Mouse (Mus musculus) cerebellum, postnatal 25 days (tissue): ENCODE measurements around the gene Swsap1.

Experiments used
- DNase-seq, 2 experiments: peaks; one replicate each; pipeline ENCODE4 v3.0.0; 2021; ENCODE audit warnings: mixed read lengths in 2 of 2

Swsap1 gene

GRCm38 (mm10) chr9:21936692-21937570, 18.6 kb upstream of the Swsap1 start, which contains the start of gene Plppr2:
Gene Plppr2, plus strand, starts transcription at chr9:21937033.
- DNase-seq: peak; percentile 99 to 100

- no peak for DNase-seq
These were observed 17.8 kb upstream of the Swsap1 start for GRCm38 (mm10) chr9:21937711-21938175.

- no peak for DNase-seq
These were observed 17.2 kb upstream of the Swsap1 start for GRCm38 (mm10) chr9:21938234-21938855.

GRCm38 (mm10) chr9:21943046-21943445, 12.5 kb upstream of the Swsap1 start:
- DNase-seq: no peak

GRCm38 (mm10) chr9:21943638-21944037, 11.9 kb upstream of the Swsap1 start:
- DNase-seq: no peak

- DNase-seq: peak in 1 of 2 experiments; percentile 51
These were observed 11.3 kb upstream of the Swsap1 start for GRCm38 (mm10) chr9:21944267-21944666.

- DNase-seq: no peak
These were observed 7.9 kb upstream of the Swsap1 start for GRCm38 (mm10) chr9:21947540-21948130.

GRCm38 (mm10) chr9:21948146-21948545, 7.4 kb upstream of the Swsap1 start:
- no peak for DNase-seq

- DNase-seq: no peak
These were observed 6.8 kb upstream of the Swsap1 start for GRCm38 (mm10) chr9:21948790-21949189.

- DNase-seq: no peak
These were observed 5.2 kb upstream of the Swsap1 start for GRCm38 (mm10) chr9:21950322-21950721.

- peak in 1 of 2 experiments; percentile 50 for DNase-seq
These were observed 3.6 kb upstream of the Swsap1 start for GRCm38 (mm10) chr9:21951977-21952376.

- no peak for DNase-seq
These were observed 2.0 kb upstream of the Swsap1 start for GRCm38 (mm10) chr9:21953600-21953999.

- no peak for DNase-seq
These were observed 920 bp upstream of the Swsap1 start for GRCm38 (mm10) chr9:21954635-21955034.

- DNase-seq: peak in 1 of 2 experiments; percentile 80
These were observed 358 bp upstream of the Swsap1 start for GRCm38 (mm10) chr9:21955225-21955569.

GRCm38 (mm10) chr9:21958372-21958771, 2.8 kb downstream of the Swsap1 start:
- no peak for DNase-seq

GRCm38 (mm10) chr9:21959244-21959643, 3.7 kb downstream of the Swsap1 start:
- no peak for DNase-seq

- no peak for DNase-seq
These were observed 4.6 kb downstream of the Swsap1 start for GRCm38 (mm10) chr9:21960135-21960534.

- DNase-seq: peak; percentile 46 to 62
These were observed 5.1 kb downstream of the Swsap1 start for GRCm38 (mm10) chr9:21960558-21961208.

- DNase-seq: peak in 1 of 2 experiments; percentile 45
These were observed 5.9 kb downstream of the Swsap1 start for GRCm38 (mm10) chr9:21961366-21961980.

- peak; percentile 41 to 44 for DNase-seq
These were observed 6.5 kb downstream of the Swsap1 start for GRCm38 (mm10) chr9:21962010-21962409.

- peak; percentile 66 to 75 for DNase-seq
These were observed 7.0 kb downstream of the Swsap1 start for GRCm38 (mm10) chr9:21962416-21963059.

GRCm38 (mm10) chr9:21963417-21963816, 7.9 kb downstream of the Swsap1 start, which contains the start of gene Epor:
Gene Epor, minus strand, starts transcription at chr9:21963506.
- DNase-seq: peak in 1 of 2 experiments; percentile 49
